Mouse (Mus musculus): ENCODE measurements around the gene Hist1h4j. TPM values are rescaled to one million over a fixed set of nuclear protein-coding genes. Genes with fewer than 3 reads are reported as not detected.

Gene Hist1h4j
- polyA plus RNA-seq, 1 experiment from 2014 or later = 0.94 TPM

DNA sequence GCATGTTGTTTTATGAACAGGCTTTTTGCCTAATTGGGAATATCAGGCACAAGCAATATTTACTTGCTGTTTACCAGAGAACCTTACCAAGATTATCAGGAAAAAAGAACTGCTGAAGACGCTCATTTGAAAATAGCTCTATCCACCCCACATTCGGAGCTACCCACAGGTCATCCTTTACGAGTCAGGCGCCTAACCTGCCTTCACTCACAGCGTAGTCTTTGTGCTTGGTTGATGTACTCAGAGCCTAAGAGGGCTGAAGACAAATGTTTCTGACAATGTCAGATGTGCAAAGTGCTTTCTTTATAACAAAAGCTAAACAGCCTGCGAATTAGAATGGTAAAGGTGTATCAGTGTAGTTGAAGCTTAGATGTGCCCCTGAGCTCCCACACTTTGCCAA is 49.4 kb downstream of the Hist1h4j start:
- peak overlapping the region; percentile 35; the same call in 1 of the 2 replicates for H3K9ac ChIP-seq (ENCODE audit: low read depth, low read length)

More for the DNA sequence above, 49.4 kb downstream of the Hist1h4j start:
- no peak for ATAC-seq (ENCODE audit: low FRiP score)
- no peaks in the 10 kb centered on the region for H3K9me3 ChIP-seq (ENCODE audit: control insufficient read depth, low read length)
- peak overlapping the region; percentile 65 for H3K4me2 ChIP-seq (replicated peaks; ENCODE audit: low read depth, low read length)
- 0 out of 2 replicates have a peak, but pooled peaks cover 5% of the 10 kb centered on the region for H3K4me1 ChIP-seq (replicated peaks; ENCODE audit: control insufficient read depth, insufficient read depth, low read length)
- no peaks in the 10 kb centered on the region for H3K27me3 ChIP-seq (ENCODE audit: control insufficient read depth, insufficient read depth, low read length)
- peak; percentile 22 for DNase-seq (ENCODE audit: low spot score)
- WGBS = 22% methylated on average over 6 of the region's 6 CpGs
- no peaks in the 10 kb centered on the region for H3K36me3 ChIP-seq (ENCODE audit: control insufficient read depth, insufficient read depth, low read length)
- H3K4me3 ChIP-seq (ENCODE audit: low read depth, low read length) = no peak overlapping the region
- peak overlapping the region; percentile 77 for H3K27ac ChIP-seq (ENCODE audit: low read depth, low read length)

Other genes with a start within 250 kb of the Hist1h4j start
- gene AK157302, start 239.8 kb upstream of the Hist1h4j start, polyA plus RNA-seq (2014; fragmentation: Nextera tagmentation; extraction: Ambion mirVana) = 0.23 and 0.35 TPM in 2 replicates
- gene Gm11273, start 233.6 kb upstream of the Hist1h4j start, polyA plus RNA-seq (2014; fragmentation: Nextera tagmentation; extraction: Ambion mirVana) = 3.7 and 5.1 TPM in 2 replicates
- gene Zkscan8, start 203.9 kb upstream of the Hist1h4j start, polyA plus RNA-seq (2014; fragmentation: Nextera tagmentation; extraction: Ambion mirVana) = 9.8 and 11.0 TPM in 2 replicates
- 0.05 and 0.25 TPM in 2 replicates for gene Olfr1366, start 192.3 kb upstream of the Hist1h4j start, polyA plus RNA-seq (2014; fragmentation: Nextera tagmentation; extraction: Ambion mirVana)
- gene Olfr1535, start 175.2 kb upstream of the Hist1h4j start, polyA plus RNA-seq (2014; fragmentation: Nextera tagmentation; extraction: Ambion mirVana) = 0.17 TPM in 1 of 2 replicates, not detected in the other
- not detected in 2 replicates for gene Olfr1364, start 153.3 kb upstream of the Hist1h4j start, polyA plus RNA-seq (2014; fragmentation: Nextera tagmentation; extraction: Ambion mirVana)
- gene Olfr1362, start 121.0 kb upstream of the Hist1h4j start, polyA plus RNA-seq (2014; fragmentation: Nextera tagmentation; extraction: Ambion mirVana) = not detected in 2 replicates
- not detected in 2 replicates for gene Olfr11, start 92.5 kb upstream of the Hist1h4j start, polyA plus RNA-seq (2014; fragmentation: Nextera tagmentation; extraction: Ambion mirVana)
- not detected in 2 replicates for gene Olfr1361, start 71.7 kb upstream of the Hist1h4j start, polyA plus RNA-seq (2014; fragmentation: Nextera tagmentation; extraction: Ambion mirVana)
- gene Olfr1360, start 57.7 kb upstream of the Hist1h4j start, polyA plus RNA-seq (2014; fragmentation: Nextera tagmentation; extraction: Ambion mirVana) = not detected in 2 replicates
- not detected in 2 replicates for gene Olfr1359, start 37.0 kb upstream of the Hist1h4j start, polyA plus RNA-seq (2014; fragmentation: Nextera tagmentation; extraction: Ambion mirVana)
- gene Hist1h2bl, start 18.9 kb upstream of the Hist1h4j start, polyA plus RNA-seq (2014; fragmentation: Nextera tagmentation; extraction: Ambion mirVana) = 2.1 and 3.0 TPM in 2 replicates
- gene Hist1h2ai, start 18.6 kb upstream of the Hist1h4j start, polyA plus RNA-seq (2014; fragmentation: Nextera tagmentation; extraction: Ambion mirVana) = 17.3 and 25.6 TPM in 2 replicates
- 12.7 and 20.0 TPM in 2 replicates for gene Hist1h3h, start 17.4 kb upstream of the Hist1h4j start, polyA plus RNA-seq (2014; fragmentation: Nextera tagmentation; extraction: Ambion mirVana)
- gene Hist1h2bm, start 13.0 kb upstream of the Hist1h4j start, polyA plus RNA-seq (2014; fragmentation: Nextera tagmentation; extraction: Ambion mirVana) = 4.2 and 4.3 TPM in 2 replicates
- 2.4 and 8.0 TPM in 2 replicates for gene Hist1h4k, start 15.4 kb downstream of the Hist1h4j start, polyA plus RNA-seq (2014; fragmentation: Nextera tagmentation; extraction: Ambion mirVana)
- gene Hist1h2ak, start 18.8 kb downstream of the Hist1h4j start, polyA plus RNA-seq (2014; fragmentation: Nextera tagmentation; extraction: Ambion mirVana) = 4.9 and 6.5 TPM in 2 replicates
- gene Hist1h2bn, start 19.1 kb downstream of the Hist1h4j start, polyA plus RNA-seq (2014; fragmentation: Nextera tagmentation; extraction: Ambion mirVana) = 0.67 and 2.2 TPM in 2 replicates
- 19.1 TPM in 2 replicates for gene Hist1h1b, start 45.6 kb downstream of the Hist1h4j start, polyA plus RNA-seq (2014; fragmentation: Nextera tagmentation; extraction: Ambion mirVana)
- gene Hist1h3i, start 48.3 kb downstream of the Hist1h4j start, polyA plus RNA-seq (2014; fragmentation: Nextera tagmentation; extraction: Ambion mirVana) = 232 and 252 TPM in 2 replicates
- gene Hist1h2an, start 52.2 kb downstream of the Hist1h4j start, polyA plus RNA-seq (2014; fragmentation: Nextera tagmentation; extraction: Ambion mirVana) = 1.4 and 8.5 TPM in 2 replicates
- gene Hist1h2bp, start 52.4 kb downstream of the Hist1h4j start, polyA plus RNA-seq (2014; fragmentation: Nextera tagmentation; extraction: Ambion mirVana) = 2.2 and 2.9 TPM in 2 replicates
- 17.8 and 18.7 TPM in 2 replicates for gene Hist1h2bq, start 75.1 kb downstream of the Hist1h4j start, polyA plus RNA-seq (2014; fragmentation: Nextera tagmentation; extraction: Ambion mirVana)
- gene Hist1h2ao, start 75.4 kb downstream of the Hist1h4j start, polyA plus RNA-seq (2014; fragmentation: Nextera tagmentation; extraction: Ambion mirVana) = 2.1 TPM in 1 of 2 replicates, not detected in the other
- gene Hist1h4m, start 76.7 kb downstream of the Hist1h4j start, polyA plus RNA-seq (2014; fragmentation: Nextera tagmentation; extraction: Ambion mirVana) = not detected in 2 replicates
- 13.4 and 14.6 TPM in 2 replicates for gene Hist1h4n, start 97.1 kb downstream of the Hist1h4j start, polyA plus RNA-seq (2014; fragmentation: Nextera tagmentation; extraction: Ambion mirVana)
- gene Hist1h2ap, start 98.4 kb downstream of the Hist1h4j start, polyA plus RNA-seq (2014; fragmentation: Nextera tagmentation; extraction: Ambion mirVana) = 4,676 and 4,856 TPM in 2 replicates
- gene Hist1h2br, start 98.7 kb downstream of the Hist1h4j start, polyA plus RNA-seq (2014; fragmentation: Nextera tagmentation; extraction: Ambion mirVana) = 18.1 and 18.6 TPM in 2 replicates
- gene Zfp184, start 210.0 kb downstream of the Hist1h4j start, polyA plus RNA-seq (2014; fragmentation: Nextera tagmentation; extraction: Ambion mirVana) = 25.7 and 27.8 TPM in 2 replicates
- gene Pom121l2, start 246.1 kb downstream of the Hist1h4j start, polyA plus RNA-seq (2014; fragmentation: Nextera tagmentation; extraction: Ambion mirVana) = 0.11 TPM in 2 replicates

All from hindbrain, embryonic 11.5 days (tissue).